38 mouse cellular contexts compared by ENCODE assay signal in the genomic region with DNA sequence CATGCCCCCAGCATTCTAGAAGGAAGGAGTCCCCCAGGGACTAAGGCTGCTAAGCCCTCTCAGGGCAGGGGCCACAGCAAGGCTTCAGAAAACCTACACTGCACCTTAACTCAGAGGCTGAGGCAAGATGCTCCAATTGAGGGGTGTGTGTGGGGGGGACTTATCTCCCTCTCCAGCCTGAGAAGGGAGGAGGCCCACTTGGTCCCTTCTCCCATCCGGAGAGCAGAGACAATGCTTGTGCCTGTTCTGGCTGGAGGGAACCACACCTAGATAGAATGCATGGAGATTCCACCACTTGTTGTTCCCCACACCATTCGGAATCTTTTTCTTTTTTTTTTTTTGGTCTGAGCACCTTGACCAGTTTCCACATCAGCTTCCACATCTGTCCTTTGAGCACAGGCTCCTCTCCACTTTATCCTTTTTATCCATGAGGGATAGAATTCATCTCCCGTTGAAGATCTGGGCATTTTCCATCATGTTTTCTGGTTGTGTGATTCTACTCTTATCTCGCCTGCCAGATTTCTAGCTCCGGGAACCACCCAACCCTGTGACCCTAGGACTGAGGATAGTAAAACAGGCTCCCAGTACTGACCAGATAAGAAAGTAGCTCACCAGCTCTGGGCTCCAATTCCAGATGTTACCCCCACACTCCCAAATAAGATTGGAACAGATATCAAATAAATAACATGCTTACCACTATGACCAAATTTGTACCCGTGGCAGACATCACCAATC. TPM values are rescaled to one million over a fixed set of nuclear protein-coding genes. Genes with fewer than 3 reads are reported as not detected.
"Had no signal": no experiment of that assay in that cellular context is flagged by ENCODE, and none has a peak within 500 bp of the region (broad histone marks: within the 10 kb centered on the region; RNA-seq: fewer than 3 reads in every experiment).

No protein-coding gene starts in this region.

- H3K27ac ChIP-seq: gastrocnemius, adult 2 months; heart, embryonic 13.5 days; heart, embryonic 15.5 days; hindbrain, embryonic 13.5 days; hindbrain, embryonic 15.5 days; hindbrain, postnatal 0 days; limb, embryonic 10.5 days; limb, embryonic 12.5 days; liver, embryonic 13.5 days; liver, embryonic 15.5 days had no signal

- H3K4me3 ChIP-seq: gastrocnemius, adult 2 months; heart, embryonic 13.5 days; heart, embryonic 15.5 days; hindbrain, embryonic 13.5 days; hindbrain, embryonic 15.5 days; limb, embryonic 10.5 days; limb, embryonic 12.5 days; liver, embryonic 13.5 days; liver, embryonic 15.5 days had no signal

- ATAC-seq: hindbrain, postnatal 0 days; intestine, embryonic 16.5 days had no signal

- H3K9ac ChIP-seq: heart, embryonic 13.5 days; heart, embryonic 15.5 days; hindbrain, embryonic 13.5 days; hindbrain, embryonic 15.5 days; limb, embryonic 12.5 days; liver, embryonic 13.5 days; liver, embryonic 15.5 days had no signal

- H3K36me3 ChIP-seq: heart, embryonic 13.5 days; heart, embryonic 15.5 days; limb, embryonic 10.5 days; limb, embryonic 12.5 days; liver, embryonic 13.5 days; liver, embryonic 15.5 days had no signal

- DNase-seq: gastrocnemius, adult 2 months; gastrocnemius, postnatal 10 days; gastrocnemius, postnatal 25 days; heart, adult 18-20 months; heart, postnatal 14 days; heart, postnatal 36 days; kidney, adult 11 months; kidney, adult 8-10 months; kidney, postnatal 10 days; kidney, postnatal 36 days; layer of hippocampus, adult 9-11 months; layer of hippocampus, postnatal 36 days; liver; liver, embryonic 13.5 days had no signal

- H3K4me1 ChIP-seq: liver, embryonic 15.5 days had no signal

- H3K9me3 ChIP-seq: heart, embryonic 13.5 days; heart, embryonic 15.5 days; hindbrain, embryonic 13.5 days; hindbrain, embryonic 15.5 days; limb, embryonic 10.5 days; limb, embryonic 12.5 days; liver, embryonic 13.5 days; liver, embryonic 15.5 days had no signal

RNA-seq across cellular contexts. Expression of a gene that starts 24.8 kb away (rescaled TPM):
- total RNA-seq: granulocyte monocyte progenitor cell, adult 5-6 weeks; hematopoietic stem cell, adult 5-6 weeks had no signal

RNA-seq across cellular contexts. Expression of a gene that starts 38.3 kb away (rescaled TPM):
- total RNA-seq: gastrocnemius, adult 2 months; gastrocnemius, postnatal 25 days; gastrocnemius, postnatal 4 days; granulocyte monocyte progenitor cell, adult 5-6 weeks; heart, postnatal 36 days had no signal
- polyA plus RNA-seq: heart, postnatal 0 days; hindbrain, embryonic 11.5 days had no signal

RNA-seq across cellular contexts. Expression of a gene that starts 52.9 kb away (rescaled TPM):
- total RNA-seq: gastrocnemius, adult 2 months; gastrocnemius, postnatal 10 days; gastrocnemius, postnatal 25 days; gastrocnemius, postnatal 4 days; granulocyte monocyte progenitor cell, adult 5-6 weeks; heart, adult 18-20 months; heart, postnatal 14 days; heart, postnatal 36 days; hematopoietic stem cell, adult 5-6 weeks; left cerebral cortex, adult 18-20 months; left cerebral cortex, postnatal 14 days; left cerebral cortex, postnatal 36 days had no signal
- polyA plus RNA-seq: heart, embryonic 11.5 days; heart, embryonic 13.5 days; heart, embryonic 15.5 days; heart, postnatal 0 days; intestine, embryonic 14.5 days; intestine, embryonic 16.5 days; kidney, embryonic 14.5 days; kidney, embryonic 16.5 days; large intestine, adult 2 months; limb, embryonic 10.5 days; limb, embryonic 12.5 days; limb, embryonic 14.5 days; liver, embryonic 11.5 days; liver, embryonic 13.5 days; liver, embryonic 15.5 days had no signal
